Mouse (Mus musculus) layer of hippocampus, adult 18-20 months (tissue): ENCODE measurements around the gene Rpe. TPM values are rescaled to one million over a fixed set of nuclear protein-coding genes. Genes with fewer than 3 reads are reported as not detected.
A peak's percentile ranks its signal among the peaks of the same experiment; 100 is the strongest.
"Not testable (repeated sequence)": the region's sequence is repeated elsewhere in the genome, so short reads cannot be mapped to it uniquely, and the experiment has no call there.

Experiments used
- DNase-seq, 2 experiments: peaks; one replicate each; pipeline ENCODE4 v3.0.0; 2022; ENCODE audit warnings: low spot score in 2 of 2
- long read RNA-seq: library from polyadenylated mRNA; stranded (forward); transcript quantifications from one replicate; pipeline ENCODE4 v2.0.0, GENCODE M21; 2021
- total RNA-seq, 2 experiments: library from RNA; stranded (reverse); gene quantifications; 2 replicates each; pipeline ENCODE4 v1.2.3; 2021

The Rpe gene
- 10 to 100 TPM; 38.1 to 38.3 TPM for total RNA-seq
- long read RNA-seq, transcript Rpe-201 (6 exons, 2,692 nt) = major isoform, 19 of 52 reads
- long read RNA-seq, partial matches to known transcripts = 8 of 52 reads
- long read RNA-seq, other reads (novel, unspliced or antisense) = 23 of 52 reads

DNA sequence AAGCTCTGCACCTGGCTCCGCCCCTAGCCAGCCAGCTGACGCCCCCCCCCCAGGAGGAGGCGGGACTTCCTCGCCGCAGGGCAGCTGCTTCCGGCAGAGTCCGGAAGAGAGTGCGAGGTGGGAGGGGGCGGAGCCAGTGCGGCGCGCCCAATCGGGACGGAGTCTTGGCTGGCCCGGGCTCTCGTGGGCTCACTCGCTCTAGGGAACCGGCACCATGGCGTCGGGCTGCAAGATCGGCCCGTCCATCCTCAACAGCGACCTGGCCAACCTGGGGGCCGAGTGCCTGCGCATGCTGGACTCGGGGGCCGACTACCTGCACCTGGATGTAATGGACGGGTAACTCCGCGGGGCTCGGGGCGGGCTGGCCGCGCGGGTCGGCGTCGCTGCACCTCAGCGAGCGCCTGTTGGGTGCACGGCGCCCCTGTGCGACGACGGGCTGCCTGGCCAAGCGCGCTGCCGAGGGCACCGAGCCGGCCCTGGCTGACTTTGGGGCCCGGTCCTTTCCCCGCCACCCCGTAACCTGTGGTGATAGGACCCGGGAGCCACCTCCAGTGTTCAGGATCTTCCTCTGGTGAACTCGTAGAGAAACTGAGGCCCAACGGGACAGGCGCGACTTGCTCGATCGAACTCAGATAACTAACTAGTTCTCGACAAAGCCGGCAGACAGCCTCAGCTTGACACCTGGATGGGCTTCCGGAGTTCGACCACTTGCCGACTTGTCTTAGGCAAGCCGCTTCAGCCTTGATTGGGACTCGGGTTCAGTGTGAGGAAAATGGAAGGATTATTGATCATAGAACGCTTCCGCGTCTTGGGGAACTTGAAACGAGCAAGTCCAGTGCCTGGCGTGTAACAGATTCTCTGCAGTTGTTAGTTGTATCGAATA is at the start of gene Rpe:
Gene Rpe, plus strand, starts transcription at position 139 of the 883 bp plus-strand sequence.
- peak; percentile 89 to 93 for DNase-seq

DNA sequence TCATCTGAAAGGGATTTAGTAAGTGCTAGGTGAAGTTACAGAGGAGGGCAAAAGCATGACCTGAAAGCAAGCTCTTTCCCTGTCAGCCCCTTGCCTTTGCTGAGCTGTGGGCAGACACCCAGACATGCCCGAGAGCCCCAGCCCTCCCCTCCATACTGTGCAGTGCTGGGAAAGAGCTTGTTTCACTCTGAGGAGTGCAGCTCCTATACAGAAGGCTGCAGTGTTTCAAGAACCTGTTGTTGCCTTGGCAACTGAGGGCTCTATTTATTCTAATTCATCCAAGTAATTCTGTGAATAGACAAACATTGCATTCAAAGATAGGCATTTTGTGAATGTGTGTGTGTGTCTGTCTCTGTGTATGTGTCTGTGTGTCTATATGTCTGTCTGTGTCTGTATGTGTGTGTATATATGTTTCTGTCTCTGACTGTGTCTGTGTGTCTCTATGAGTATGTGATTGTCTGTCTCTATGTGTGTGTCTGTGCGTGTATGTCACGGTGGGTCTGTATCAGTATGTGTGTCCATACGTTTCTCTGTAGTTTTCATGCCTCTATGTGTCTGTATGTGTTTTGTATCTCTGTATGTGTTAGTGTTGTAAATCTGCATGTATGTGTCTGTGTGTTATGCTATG is 45.4 kb upstream of the Rpe start:
- DNase-seq = no peak

DNA sequence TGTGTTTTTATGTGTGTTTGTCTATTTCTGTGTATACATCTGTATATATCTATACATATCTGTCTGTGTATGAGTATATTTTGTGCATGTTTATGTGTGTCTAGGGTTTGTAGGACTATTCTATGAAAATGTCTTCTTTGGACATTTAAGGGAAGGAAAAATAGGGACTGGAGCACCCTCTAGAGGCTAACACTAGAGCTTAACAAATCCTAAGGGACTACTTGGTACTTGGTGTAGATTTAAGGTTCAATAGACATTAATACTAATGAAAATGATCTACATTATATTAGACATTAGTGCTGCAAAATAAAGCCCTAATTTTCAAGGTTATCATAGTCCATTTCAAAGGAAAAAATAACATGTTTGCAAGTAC is 44.9 kb upstream of the Rpe start:
- peak in 1 of 2 experiments; percentile 59 for DNase-seq

DNA sequence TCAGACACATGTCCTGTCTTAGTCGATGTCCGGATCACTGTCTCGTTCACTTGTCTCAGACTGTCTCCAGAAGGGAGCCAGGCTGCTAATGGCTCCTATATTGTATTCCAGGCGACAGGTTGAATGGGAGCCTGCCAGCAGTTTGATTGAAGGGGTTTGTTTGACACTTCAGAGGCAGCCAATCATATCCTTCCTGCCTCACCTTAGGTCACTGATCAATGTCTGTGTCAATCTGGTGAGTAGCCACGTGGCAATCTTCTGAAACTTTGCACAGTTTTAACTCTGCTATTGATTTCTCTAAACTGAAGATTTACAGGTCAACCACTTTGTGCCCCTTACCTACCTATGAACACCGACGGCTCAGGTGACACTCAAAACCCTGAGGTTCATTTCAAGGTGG is 29.2 kb upstream of the Rpe start:
- DNase-seq = no peak

DNA sequence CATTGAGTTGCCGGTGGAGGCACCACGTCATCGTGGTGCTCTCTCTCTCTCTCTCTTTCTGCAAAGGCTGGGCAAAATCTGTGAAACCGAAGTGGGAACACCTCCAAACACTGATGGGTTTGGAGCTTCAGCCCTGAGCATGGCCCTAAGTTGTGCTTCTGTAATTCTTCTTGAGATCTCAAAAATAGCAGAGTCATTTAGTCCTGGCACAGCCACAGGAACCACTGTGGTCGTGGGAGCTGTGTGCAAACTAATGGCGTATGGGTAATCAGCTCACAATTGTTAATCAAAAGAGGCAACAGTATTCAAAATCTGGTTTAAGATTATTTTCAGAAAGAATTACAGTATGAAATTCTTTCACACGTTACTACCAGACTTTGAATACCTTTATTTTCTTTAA is 27.8 kb upstream of the Rpe start:
- DNase-seq = no peak

DNA sequence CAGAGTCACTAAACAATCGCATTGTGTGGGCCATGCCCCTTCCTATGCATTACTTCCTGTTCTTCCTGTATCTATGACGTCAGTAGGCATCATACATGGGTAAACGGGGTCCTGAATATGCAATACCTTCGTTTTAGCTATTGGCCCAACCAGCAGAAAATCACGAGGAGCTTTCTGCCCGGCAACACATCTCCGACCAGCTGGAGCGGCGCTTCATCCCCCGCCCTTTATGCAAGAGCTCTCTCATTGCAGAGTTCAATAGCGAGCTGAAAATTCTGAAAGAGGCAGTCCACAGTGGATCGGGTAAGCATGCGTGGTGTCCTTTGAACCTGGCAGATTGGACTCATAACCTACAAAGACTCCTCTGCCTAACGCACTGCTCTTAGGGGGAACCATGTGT is 22.7 kb upstream of the Rpe start:
- peak in 1 of 2 experiments; percentile 54 for DNase-seq

DNA sequence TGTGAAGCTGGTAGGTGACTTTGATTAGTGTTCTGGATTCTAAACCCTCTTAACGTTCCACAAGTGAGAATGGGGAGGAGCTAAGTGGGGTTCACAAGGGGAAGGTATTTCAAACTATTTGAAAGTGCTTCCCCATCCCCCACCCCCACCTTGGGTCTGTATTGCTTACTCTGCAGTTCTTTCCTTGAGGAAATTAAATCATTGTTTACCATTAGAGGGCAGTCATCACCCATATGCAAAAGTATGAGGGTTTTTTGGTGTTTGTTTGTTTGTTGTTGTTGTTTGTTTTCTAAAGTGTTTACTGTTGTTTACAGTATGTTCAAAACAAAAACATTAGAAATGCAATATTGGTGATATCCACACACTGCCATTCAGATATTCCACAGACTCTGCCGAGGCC is 22.0 kb upstream of the Rpe start:
- no peak for DNase-seq

DNA sequence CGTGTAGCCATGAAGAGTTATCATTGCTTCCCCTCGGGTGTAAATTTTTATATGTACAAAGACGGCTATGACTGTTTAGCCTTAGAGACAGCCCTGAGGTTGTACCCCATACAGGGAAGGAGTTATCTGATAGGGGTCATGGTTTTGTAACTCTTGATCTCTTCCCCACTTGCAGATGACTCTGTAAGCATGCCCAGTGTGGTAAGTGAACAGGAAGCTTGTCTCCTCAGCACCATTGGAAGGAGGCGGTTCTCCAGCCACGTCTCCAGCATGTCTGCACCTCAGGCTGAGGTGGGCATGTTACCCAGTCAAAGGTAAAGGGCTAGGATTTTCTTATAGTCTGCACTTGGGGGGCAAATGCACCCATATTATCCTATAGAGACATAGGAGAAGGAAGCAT is 17.7 kb upstream of the Rpe start:
- no peak for DNase-seq

DNA sequence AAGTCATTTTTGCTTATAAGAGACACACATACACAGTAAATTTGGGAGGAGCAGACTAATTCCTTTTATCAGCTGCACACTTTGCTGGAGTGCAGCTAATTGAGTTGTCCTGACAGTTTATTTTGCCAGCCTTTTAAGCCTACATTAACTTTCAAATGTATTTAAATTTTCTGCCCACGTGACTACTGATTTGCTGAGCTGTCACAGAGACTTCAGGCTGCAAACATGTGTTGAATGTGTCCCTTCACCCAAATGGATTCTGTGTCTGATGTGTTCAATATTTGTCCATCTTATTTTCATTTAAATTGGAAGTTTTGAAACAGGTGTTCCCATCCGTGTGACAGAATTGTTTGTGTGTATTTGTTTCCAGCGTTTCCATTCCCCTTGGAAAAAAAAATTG is 8.9 kb upstream of the Rpe start:
- DNase-seq = no peak

DNA sequence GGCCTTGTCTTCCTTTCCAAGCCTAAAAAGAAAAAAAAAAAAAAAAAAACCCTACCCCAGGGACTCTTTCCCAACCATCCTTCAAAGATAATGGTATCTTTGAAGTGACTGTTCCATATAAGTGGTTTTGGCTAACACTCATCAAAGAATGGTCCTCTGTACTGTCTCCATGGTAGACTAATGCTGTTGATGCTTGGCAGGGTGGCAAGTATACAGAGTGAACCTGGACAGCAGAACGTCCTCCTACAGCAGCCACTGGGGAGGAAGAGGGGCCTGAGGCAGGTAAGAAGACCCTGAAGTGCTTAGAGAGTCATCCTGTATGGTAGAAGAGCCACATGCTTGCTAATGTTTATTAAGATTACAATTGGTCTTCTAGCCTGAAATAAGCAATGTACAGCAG is 8.3 kb upstream of the Rpe start:
- no peak for DNase-seq

DNA sequence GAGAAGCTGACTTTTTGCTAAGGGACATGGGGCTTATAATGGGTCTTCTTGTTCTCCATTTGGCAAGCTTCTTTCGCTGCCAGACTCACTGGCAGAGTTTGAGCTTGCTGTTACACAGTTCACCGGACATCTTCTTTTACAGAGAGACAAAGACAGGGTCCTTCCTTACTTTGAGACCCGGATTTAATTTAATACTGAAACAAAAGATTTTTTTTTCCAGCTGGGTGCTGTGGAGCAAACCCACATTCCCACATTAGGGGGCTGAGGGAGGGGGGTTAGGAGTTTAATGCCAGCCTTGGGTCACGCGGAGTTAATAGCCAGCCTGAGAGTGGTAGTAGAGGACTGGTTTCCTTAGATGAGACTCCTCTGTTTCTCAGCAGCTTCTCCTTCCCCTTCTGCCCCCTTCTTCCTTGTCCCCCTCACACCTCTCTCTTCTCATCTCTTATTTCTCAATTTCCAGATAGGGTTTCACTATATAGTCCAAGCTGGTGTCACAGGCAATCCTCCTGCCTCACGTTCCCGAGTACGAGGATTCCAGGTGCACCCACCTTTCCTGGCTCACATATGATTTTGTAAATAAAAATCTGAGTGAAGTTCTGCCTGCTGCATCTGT is 7.7 kb upstream of the Rpe start:
- no peak for DNase-seq

DNA sequence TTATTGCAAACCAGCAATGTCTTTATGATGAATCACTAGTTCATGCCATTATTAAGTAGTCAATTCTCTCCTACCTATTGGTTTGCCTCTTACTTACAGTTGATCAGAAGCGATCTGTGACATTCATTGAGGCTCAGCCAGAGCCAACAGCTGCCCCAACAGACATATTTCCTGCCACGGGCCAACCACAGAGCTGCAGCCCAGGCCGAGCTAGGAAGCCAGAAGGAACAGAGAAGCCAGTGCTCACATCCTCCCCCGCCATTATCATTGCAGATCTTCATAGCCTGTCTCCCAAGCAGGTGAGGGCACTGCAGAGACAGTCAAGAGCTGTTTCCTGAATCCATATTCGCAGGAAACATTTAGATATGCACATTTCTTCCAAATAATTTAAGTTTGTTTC is 6.4 kb upstream of the Rpe start:
- DNase-seq = no peak

DNA sequence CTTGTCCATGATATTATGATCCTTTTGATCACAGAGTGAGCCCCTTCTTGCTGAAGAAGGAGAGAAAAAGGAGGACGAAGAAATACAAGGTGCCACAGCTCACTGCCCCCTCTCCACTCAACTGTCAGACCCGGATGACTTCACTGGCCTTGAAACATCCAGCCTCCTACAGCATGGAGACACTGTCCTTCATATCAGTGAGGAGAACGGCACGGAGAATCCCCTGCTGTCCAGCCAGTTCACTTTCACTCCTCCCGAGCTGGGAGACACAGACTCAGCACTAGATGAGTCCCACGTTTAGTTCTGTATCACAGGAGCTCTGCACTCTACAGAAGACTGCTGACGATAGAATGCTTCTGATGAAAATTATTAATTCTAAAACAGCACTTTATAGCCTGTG is 5.3 kb upstream of the Rpe start:
- no peak for DNase-seq

DNA sequence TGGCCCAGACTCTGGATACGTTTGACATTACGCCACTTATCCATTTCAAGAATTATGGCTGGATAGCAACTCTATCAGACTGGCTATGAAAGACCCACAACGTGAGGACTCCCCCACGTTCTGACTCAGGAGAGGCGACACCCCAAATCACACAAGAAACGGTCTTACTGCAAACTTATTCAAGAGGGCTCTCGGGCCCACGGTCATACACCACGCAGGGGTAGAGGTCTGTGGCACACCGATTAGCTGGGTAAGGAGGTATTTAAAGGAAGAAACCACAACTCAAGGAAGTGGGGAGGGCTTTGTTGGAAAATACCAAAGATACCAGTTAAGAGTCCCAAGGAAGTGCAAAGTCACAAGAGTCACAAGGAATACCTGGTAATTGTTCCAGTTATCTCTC is 1.0 kb upstream of the Rpe start:
- not testable (repeated sequence) for DNase-seq

DNA sequence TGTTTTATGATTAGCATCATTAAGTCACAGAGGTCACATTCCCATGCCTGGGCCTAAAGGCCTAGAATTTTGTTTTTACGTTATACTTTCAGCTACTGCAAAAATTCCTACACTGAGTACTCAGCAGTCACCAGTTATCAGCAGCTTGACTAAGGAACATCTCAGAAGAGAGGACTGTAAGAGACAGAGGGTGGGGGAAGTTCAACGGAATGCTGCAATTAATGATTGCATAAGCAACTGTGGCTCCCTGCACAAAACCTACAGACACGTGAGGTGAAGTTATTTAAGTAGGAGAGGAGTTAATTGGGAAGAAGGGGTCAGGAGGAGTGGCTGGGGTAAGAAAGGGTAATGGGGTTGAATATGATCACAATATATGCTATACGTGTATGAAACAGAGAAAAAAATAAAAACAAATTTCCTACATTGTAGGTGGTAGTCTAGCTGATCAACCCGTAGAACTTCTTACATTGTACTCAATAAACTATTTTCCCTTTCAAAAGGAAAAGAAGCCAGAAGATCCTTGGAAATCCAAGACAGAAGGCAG is 410 bp upstream of the Rpe start:
- DNase-seq = no peak

DNA sequence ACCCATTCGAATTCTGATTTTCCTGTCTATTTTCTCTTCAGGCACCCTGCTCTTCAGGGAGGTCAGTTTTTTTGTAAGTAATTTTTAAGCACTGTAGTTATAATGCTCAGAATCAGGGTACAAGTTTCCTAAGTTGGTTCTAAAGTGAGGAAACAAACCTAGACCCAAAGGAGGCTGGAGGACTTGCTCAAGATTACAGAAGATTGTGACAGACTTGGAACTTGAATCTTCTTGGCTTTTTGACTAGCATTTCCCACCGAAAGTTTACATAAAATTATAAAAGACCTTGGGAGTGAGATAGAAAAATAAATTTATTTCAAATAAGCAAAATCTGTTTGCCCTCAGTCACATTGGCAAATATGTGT is 927 bp downstream of the Rpe start:
- DNase-seq = no peak

DNA sequence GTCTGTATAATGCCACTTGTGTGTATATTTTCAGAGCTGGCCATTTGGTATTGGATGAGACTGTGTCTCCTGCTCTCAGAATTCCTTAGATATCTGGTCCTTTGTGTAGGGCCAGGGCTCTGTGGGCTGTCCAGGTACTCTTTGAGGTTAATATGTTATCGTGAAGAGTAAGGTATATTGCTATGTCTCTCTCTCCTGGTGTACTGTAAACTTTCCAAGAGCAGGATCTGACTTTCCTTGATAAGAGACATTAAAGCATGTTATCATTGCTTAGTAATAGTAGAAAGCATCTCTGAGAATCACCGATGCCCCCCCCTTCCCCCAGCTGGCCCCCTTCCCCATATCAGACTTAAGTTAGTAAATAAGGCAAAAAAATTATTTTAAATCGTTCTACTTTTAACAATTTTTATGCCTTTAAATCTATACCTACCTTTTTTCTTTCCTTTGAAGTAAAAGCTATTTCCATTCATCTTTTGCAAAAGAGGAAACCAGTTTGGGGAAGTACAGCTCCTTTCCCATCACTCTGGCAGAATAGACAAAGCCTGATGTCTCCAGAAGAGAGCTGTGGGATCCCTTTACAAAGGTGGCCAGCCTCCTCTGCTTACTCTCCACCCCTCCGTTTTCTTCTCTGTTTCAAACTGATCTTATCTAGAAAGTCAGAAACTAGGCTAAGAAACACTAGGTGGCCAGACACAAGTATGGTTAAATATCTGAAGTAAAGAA is 2.2 kb downstream of the Rpe start:
- no peak for DNase-seq

DNA sequence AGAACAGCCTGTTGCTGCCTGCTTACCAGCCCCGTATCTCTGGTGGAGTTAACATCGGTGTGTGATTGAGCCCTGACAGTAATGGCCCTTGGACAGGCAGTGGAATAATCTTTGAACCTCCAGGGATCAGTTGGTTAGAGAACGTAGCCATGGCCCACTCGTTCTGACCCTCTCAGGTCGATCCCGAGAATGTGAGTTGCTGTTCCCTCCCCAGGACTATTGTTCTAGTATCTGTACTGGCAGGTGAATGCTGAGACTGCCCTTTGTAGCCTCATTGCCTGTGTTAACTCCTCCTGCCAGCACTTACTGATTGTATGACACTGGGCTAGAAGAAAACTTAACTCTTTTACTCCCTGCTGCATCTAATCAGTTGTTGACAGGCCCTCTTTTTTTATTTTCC is 3.9 kb downstream of the Rpe start:
- no peak for DNase-seq

DNA sequence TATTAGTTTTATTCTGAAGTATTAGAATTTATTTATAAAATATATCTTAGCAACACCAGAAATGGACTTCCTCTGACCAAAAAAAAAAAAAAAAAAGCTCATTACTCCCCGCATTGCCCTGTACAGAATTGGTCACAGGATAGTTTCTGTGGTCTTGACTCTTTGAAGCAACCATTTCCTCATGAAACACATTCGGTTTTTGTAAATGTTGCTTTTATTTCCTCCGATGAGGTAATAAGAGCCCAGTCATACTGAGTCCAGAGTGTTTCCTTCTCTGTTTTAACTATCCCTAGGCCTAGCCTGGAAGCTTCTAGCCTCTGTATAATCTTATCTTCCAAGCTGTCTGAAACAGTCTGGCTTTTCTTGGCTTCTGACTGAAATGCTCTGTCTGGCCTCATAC is 12.2 kb downstream of the Rpe start:
- DNase-seq = no peak

DNA sequence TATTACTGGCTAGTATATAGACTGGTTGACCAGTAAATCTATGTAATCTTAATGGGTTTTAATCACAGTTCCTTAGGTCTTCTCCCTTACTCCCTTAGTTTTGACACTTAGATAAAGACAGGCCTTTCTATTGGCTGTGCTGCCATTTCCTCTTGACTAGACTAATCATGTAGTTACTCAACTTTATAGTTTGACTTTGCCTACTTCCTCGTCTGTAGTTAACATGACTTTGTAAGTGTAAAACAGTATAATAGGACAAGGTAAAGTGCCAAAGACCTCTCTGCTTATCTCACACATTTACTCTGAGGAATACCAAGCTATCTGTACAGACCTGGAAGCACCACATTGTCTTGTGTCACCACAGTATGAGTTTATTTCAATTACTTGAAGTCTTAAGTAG is 29.9 kb downstream of the Rpe start:
- no peak for DNase-seq

DNA sequence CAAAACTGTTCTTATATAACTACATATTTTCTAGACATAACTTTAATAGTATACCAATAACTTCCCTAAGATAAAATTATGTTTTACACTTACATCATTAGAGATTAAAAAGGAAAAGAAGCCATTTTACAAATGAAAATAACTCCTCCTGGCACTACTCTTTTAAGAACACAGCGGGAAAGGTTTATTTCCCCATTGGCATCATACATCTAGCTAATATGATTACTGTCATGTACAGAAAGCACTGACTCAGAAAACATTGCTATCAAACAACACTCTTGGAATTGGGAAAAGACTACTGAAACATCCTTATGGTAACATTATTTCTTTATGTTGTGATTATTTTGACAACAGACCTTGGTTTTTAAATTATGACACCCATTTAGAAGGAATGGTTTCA is 68.1 kb downstream of the Rpe start:
- no peak for DNase-seq
